Mouse (Mus musculus) limb, embryonic 14.5 days (tissue): ENCODE data around the gene Ddx41. TPM values are rescaled to one million over a fixed set of nuclear protein-coding genes. Genes with fewer than 3 reads are reported as not detected.

Experiments
- ATAC-seq: fragments of 200-750 bp; cut with Nextera tagmentation; 2 replicates; pipeline ENCODE4 v1.8.0; 2017; ENCODE audit warnings: low read depth, moderate number of reproducible peaks, moderate TSS enrichment; ENCODE audit not compliant: low FRiP score
- DNase-seq: peaks from one replicate; pipeline ENCODE4 v3.0.0-alpha.2; 2015; ENCODE audit warnings: low spot score
- H3K27ac ChIP-seq: fragments of 300-500 bp; sonication (generic); replicated peaks from 2 replicates; pipeline ENCODE4 v1.5.1; 2014; ENCODE audit warnings: low read depth, mild to moderate bottlenecking, low read length, moderate library complexity, mixed read lengths
- H3K27me3 ChIP-seq: fragments of 300-500 bp; sonication (generic); 2 replicates; pipeline ENCODE4 v1.6.1; 2014; ENCODE audit warnings: low read length, mixed read lengths; ENCODE audit not compliant: control insufficient read depth, insufficient read depth
- H3K36me3 ChIP-seq: fragments of 300-500 bp; sonication (generic); 2 replicates; pipeline ENCODE4 v1.6.1; 2014; ENCODE audit warnings: mild to moderate bottlenecking, low read length, moderate library complexity, mixed read lengths; ENCODE audit not compliant: control insufficient read depth, insufficient read depth
- H3K4me1 ChIP-seq: fragments of 300-500 bp; sonication (generic); 2 replicates; pipeline ENCODE4 v1.6.1; 2014; ENCODE audit warnings: antibody characterized with exemption, low read length, mixed read lengths; ENCODE audit not compliant: control insufficient read depth, insufficient read depth
- H3K4me2 ChIP-seq: fragments of 300-500 bp; sonication (generic); replicated peaks from 2 replicates; pipeline ENCODE4 v1.6.1; 2014; ENCODE audit warnings: low read depth, mild to moderate bottlenecking, low read length, moderate library complexity; ENCODE audit not compliant: severe bottlenecking
- H3K4me3 ChIP-seq: fragments of 300-500 bp; sonication (generic); replicated peaks from 2 replicates; pipeline ENCODE4 v1.5.1; 2014; ENCODE audit warnings: low read length
- H3K9ac ChIP-seq: fragments of 300-500 bp; sonication (generic); 2 replicates; pipeline ENCODE4 v1.6.1; 2014; ENCODE audit warnings: mild to moderate bottlenecking, low read depth, low read length, moderate library complexity; ENCODE audit not compliant: severe bottlenecking
- H3K9me3 ChIP-seq: fragments of 300-500 bp; sonication (generic); 2 replicates; pipeline ENCODE4 v1.6.1; 2016; ENCODE audit warnings: low read length; ENCODE audit not compliant: control insufficient read depth
- POLR2A ChIP-seq: fragments of 200-500 bp; IDR thresholded peaks from 2 replicates; pipeline ENCODE4 v1.8.0; 2012; ENCODE audit warnings: inconsistent platforms, mild to moderate bottlenecking, moderate library complexity, borderline replicate concordance; ENCODE audit not compliant: insufficient read depth, insufficient read length; ENCODE audit errors: extremely low read depth
- WGBS: fragments of 180-500 bp; shearing (Covaris S2); extraction: QIAGEN DNeasy Blood & Tissue Kit; methylation state at CpG from one replicate; pipeline ENCODE4 v1.1.7; 2014; 5-methylcytosine and 5-hydroxymethylcytosine counted together
- polyA plus RNA-seq, 2 experiments: library from polyadenylated mRNA; depleted of rRNA in 1 of 2; stranded (reverse) in 1 of 2; unstranded in 1 of 2; fragments of >200 nt; fragmentation: Nextera tagmentation in 1 of 2; extraction: Ambion mirVana in 1 of 2; gene quantifications; 2 replicates each; pipeline versions ENCODE4 v1.2.1 to v1.2.3; 2012 to 2014

Ddx41 gene
- polyA plus RNA-seq, 2 experiments, result 59.9 to 92.6 TPM

GRCm38 (mm10) chr13:55519606-55520005 lies 16.9 kb downstream of the Ddx41 start:
- no peaks in the 10 kb centered on the region for H3K27me3 ChIP-seq
- TF ChIP-seq POLR2A, result no peak
- no peak for DNase-seq
- no peaks in the 10 kb centered on the region for H3K4me1 ChIP-seq
- H3K36me3 ChIP-seq, result no peaks in the 10 kb centered on the region
- H3K9me3 ChIP-seq, result no peaks in the 10 kb centered on the region
- ATAC-seq, result no peak
- no peak overlapping the region for H3K4me3 ChIP-seq
- 77% methylated on average over 4 of the region's 4 CpGs for whole genome bisulfite sequencing
- H3K27ac ChIP-seq, result no peak overlapping the region
- H3K9ac ChIP-seq, result no peak overlapping the region
- H3K4me2 ChIP-seq, result no peak overlapping the region

- H3K4me1 ChIP-seq, result peaks cover 5% of the 10 kb centered on the region
- no peak overlapping the region for H3K4me2 ChIP-seq
- no peak overlapping the region for H3K9ac ChIP-seq
- H3K9me3 ChIP-seq, result no peaks in the 10 kb centered on the region
- DNase-seq (peak; percentile 91), ATAC-seq (no peak)
- no peak overlapping the region for H3K4me3 ChIP-seq
- TF ChIP-seq POLR2A, result no peak
- no peak overlapping the region for H3K27ac ChIP-seq
- no peaks in the 10 kb centered on the region for H3K27me3 ChIP-seq
- H3K36me3 ChIP-seq, result no peaks in the 10 kb centered on the region
- WGBS, result 9% methylated on average over 5 of the region's 5 CpGs
Measured at GRCm38 (mm10) chr13:55516955-55517354, 19.5 kb downstream of the Ddx41 start.

- Histone ChIP-seq H3K9me3 (no peaks in the 10 kb centered on the region), H3K27me3 (no peaks in the 10 kb centered on the region), H3K36me3 (peaks cover 16% of the 10 kb centered on the region), H3K9ac (no peak overlapping the region), H3K27ac (no peak overlapping the region), H3K4me2 (peak overlapping the region; percentile 88), H3K4me1 (peaks cover 24% of the 10 kb centered on the region), H3K4me3 (peak overlapping the region; percentile 88; the same call in 1 of the 2 replicates)
- DNase-seq (no peak), ATAC-seq (no peak)
- WGBS, result 32% methylated on average over 9 of the region's 9 CpGs
- no peak for TF ChIP-seq POLR2A
Measured at GRCm38 (mm10) chr13:55513828-55514227, 22.6 kb downstream of the Ddx41 start.

- Histone ChIP-seq H3K9me3 (no peaks in the 10 kb centered on the region), H3K4me2 (peak within 1 kb of the TSS; percentile 88), H3K27ac (peak within 1 kb of the TSS; percentile 79), H3K27me3 (no peaks in the 10 kb centered on the region), H3K9ac (peak within 1 kb of the TSS; percentile 87), H3K4me3 (peak within 1 kb of the TSS; percentile 88), H3K4me1 (peaks cover 24% of the 10 kb centered on the region), H3K36me3 (peaks cover 22% of the 10 kb centered on the region)
- peak; percentile 71 for ATAC-seq
- under 1% methylated on average over 46 of the region's 55 CpGs for WGBS
- peak; percentile 99 for TF ChIP-seq POLR2A
- peak; percentile 81 for DNase-seq
Measured at GRCm38 (mm10) chr13:55513111-55513748, 23.2 kb downstream of the Ddx41 start, which contains the start of gene Pdlim7. Pdlim7 (minus strand) TSS chr13:55513676.

- Histone ChIP-seq H3K4me2 (peak overlapping the region; percentile 88), H3K9me3 (no peaks in the 10 kb centered on the region), H3K4me3 (peak overlapping the region; percentile 88), H3K27ac (peak overlapping the region; percentile 79), H3K4me1 (peaks cover 24% of the 10 kb centered on the region), H3K9ac (peak overlapping the region; percentile 87), H3K36me3 (peaks cover 29% of the 10 kb centered on the region), H3K27me3 (no peaks in the 10 kb centered on the region)
- DNase-seq (peak; percentile 68), ATAC-seq (peak; percentile 51; the same call in 1 of the 2 replicates)
- TF ChIP-seq POLR2A, result no peak
- 2% methylated on average over 25 of the region's 25 CpGs for whole genome bisulfite sequencing
Measured at GRCm38 (mm10) chr13:55512379-55513031, 24.0 kb downstream of the Ddx41 start.
